Mouse (Mus musculus): ENCODE results near the gene Gtpbp4. TPM values are rescaled to one million over a fixed set of nuclear protein-coding genes. Genes with fewer than 3 reads are reported as not detected.
A peak's percentile ranks its signal among the peaks of the same experiment; 100 is the strongest.

Gtpbp4 gene
- 85.1 and 85.6 TPM in 2 replicates for polyA plus RNA-seq (2014; fragmentation: Nextera tagmentation; extraction: Ambion mirVana)

GRCm38 (mm10) chr13:8995990-8996786 lies at the start of gene Gtpbp4:
Gene Gtpbp4, minus strand, starts transcription at chr13:8996083.
- Histone ChIP-seq H3K9ac (replicated peaks; ENCODE audit: low read depth, low read length) (peak within 1 kb of the TSS; percentile 75), H3K4me2 (replicated peaks; ENCODE audit: low read depth, low read length) (peak within 1 kb of the TSS; percentile 66), H3K4me3 (ENCODE audit: low read depth, low read length) (peak within 1 kb of the TSS; percentile 87), H3K36me3 (ENCODE audit: control insufficient read depth, insufficient read depth, low read length) (peaks cover 4% of the 10 kb centered on the region; the same call in 1 of the 2 replicates), H3K4me1 (ENCODE audit: control insufficient read depth, insufficient read depth, low read length) (0 out of 2 replicates have a peak, but pooled peaks cover 2% of the 10 kb centered on the region), H3K27me3 (ENCODE audit: control insufficient read depth, insufficient read depth, low read length) (no peaks in the 10 kb centered on the region), H3K27ac (ENCODE audit: low read length) (peak within 1 kb of the TSS; percentile 66; the same call in 1 of the 2 replicates), H3K9me3 (ENCODE audit: control insufficient read depth, low read depth, low read length) (no peaks in the 10 kb centered on the region)
- WGBS = under 1% methylated on average over 51 of the region's 51 CpGs
- ATAC-seq (ENCODE audit: insufficient number of reproducible peaks, insufficient read depth, low FRiP score, low read depth) = peak; percentile 98

- 100% methylated on average over 1 of the region's 1 CpGs for WGBS
- H3K36me3 ChIP-seq (ENCODE audit: control insufficient read depth, insufficient read depth, low read length) = no peaks in the 10 kb centered on the region
- no peak overlapping the region for H3K4me2 ChIP-seq (replicated peaks; ENCODE audit: low read depth, low read length)
- no peak for ATAC-seq (ENCODE audit: insufficient number of reproducible peaks, insufficient read depth, low FRiP score, low read depth)
- no peaks in the 10 kb centered on the region for H3K27me3 ChIP-seq (ENCODE audit: control insufficient read depth, insufficient read depth, low read length)
- H3K9ac ChIP-seq (replicated peaks; ENCODE audit: low read depth, low read length) = no peak overlapping the region
- H3K4me3 ChIP-seq (ENCODE audit: low read depth, low read length) = no peak overlapping the region
- H3K9me3 ChIP-seq (ENCODE audit: control insufficient read depth, low read depth, low read length) = no peaks in the 10 kb centered on the region
- no peak overlapping the region for H3K27ac ChIP-seq (ENCODE audit: low read length)
- no peaks in the 10 kb centered on the region for H3K4me1 ChIP-seq (ENCODE audit: control insufficient read depth, insufficient read depth, low read length)
These were observed 48.8 kb upstream of the Gtpbp4 start for GRCm38 (mm10) chr13:9044731-9045130.

GRCm38 (mm10) chr13:9043289-9044049 lies 47.6 kb upstream of the Gtpbp4 start:
- no peaks in the 10 kb centered on the region for H3K36me3 ChIP-seq (ENCODE audit: control insufficient read depth, insufficient read depth, low read length)
- H3K27ac ChIP-seq (ENCODE audit: low read length) = no peak overlapping the region
- H3K27me3 ChIP-seq (ENCODE audit: control insufficient read depth, insufficient read depth, low read length) = no peaks in the 10 kb centered on the region
- no peaks in the 10 kb centered on the region for H3K9me3 ChIP-seq (ENCODE audit: control insufficient read depth, low read depth, low read length)
- no peak overlapping the region for H3K4me3 ChIP-seq (ENCODE audit: low read depth, low read length)
- H3K4me1 ChIP-seq (ENCODE audit: control insufficient read depth, insufficient read depth, low read length) = no peaks in the 10 kb centered on the region
- 37% methylated on average over 3 of the region's 3 CpGs for WGBS
- ATAC-seq (ENCODE audit: insufficient number of reproducible peaks, insufficient read depth, low FRiP score, low read depth) = no peak
- no peak overlapping the region for H3K9ac ChIP-seq (replicated peaks; ENCODE audit: low read depth, low read length)
- H3K4me2 ChIP-seq (replicated peaks; ENCODE audit: low read depth, low read length) = no peak overlapping the region

GRCm38 (mm10) chr13:9040626-9041025 lies 44.7 kb upstream of the Gtpbp4 start:
- Histone ChIP-seq H3K4me3 (ENCODE audit: low read depth, low read length) (no peak overlapping the region), H3K9me3 (ENCODE audit: control insufficient read depth, low read depth, low read length) (no peaks in the 10 kb centered on the region), H3K36me3 (ENCODE audit: control insufficient read depth, insufficient read depth, low read length) (no peaks in the 10 kb centered on the region), H3K4me2 (replicated peaks; ENCODE audit: low read depth, low read length) (no peak overlapping the region), H3K27me3 (ENCODE audit: control insufficient read depth, insufficient read depth, low read length) (no peaks in the 10 kb centered on the region), H3K27ac (ENCODE audit: low read length) (no peak overlapping the region), H3K4me1 (ENCODE audit: control insufficient read depth, insufficient read depth, low read length) (no peaks in the 10 kb centered on the region), H3K9ac (replicated peaks; ENCODE audit: low read depth, low read length) (no peak overlapping the region)
- ATAC-seq (ENCODE audit: insufficient number of reproducible peaks, insufficient read depth, low FRiP score, low read depth) = no peak
- WGBS = 88% methylated on average over 1 of the region's 1 CpGs

GRCm38 (mm10) chr13:9031996-9032661 lies 36.2 kb upstream of the Gtpbp4 start:
- Histone ChIP-seq H3K4me2 (replicated peaks; ENCODE audit: low read depth, low read length) (no peak overlapping the region), H3K4me3 (ENCODE audit: low read depth, low read length) (no peak overlapping the region), H3K27me3 (ENCODE audit: control insufficient read depth, insufficient read depth, low read length) (no peaks in the 10 kb centered on the region), H3K9me3 (ENCODE audit: control insufficient read depth, low read depth, low read length) (no peaks in the 10 kb centered on the region), H3K4me1 (ENCODE audit: control insufficient read depth, insufficient read depth, low read length) (no peaks in the 10 kb centered on the region), H3K27ac (ENCODE audit: low read length) (no peak overlapping the region), H3K36me3 (ENCODE audit: control insufficient read depth, insufficient read depth, low read length) (no peaks in the 10 kb centered on the region), H3K9ac (replicated peaks; ENCODE audit: low read depth, low read length) (no peak overlapping the region)
- no peak for ATAC-seq (ENCODE audit: insufficient number of reproducible peaks, insufficient read depth, low FRiP score, low read depth)
- WGBS = 83% methylated on average over 8 of the region's 8 CpGs

GRCm38 (mm10) chr13:9030364-9030763 lies 34.5 kb upstream of the Gtpbp4 start:
- WGBS = 76% methylated on average over 4 of the region's 4 CpGs
- H3K27me3 ChIP-seq (ENCODE audit: control insufficient read depth, insufficient read depth, low read length) = no peaks in the 10 kb centered on the region
- no peaks in the 10 kb centered on the region for H3K9me3 ChIP-seq (ENCODE audit: control insufficient read depth, low read depth, low read length)
- no peak overlapping the region for H3K4me3 ChIP-seq (ENCODE audit: low read depth, low read length)
- H3K4me1 ChIP-seq (ENCODE audit: control insufficient read depth, insufficient read depth, low read length) = no peaks in the 10 kb centered on the region
- no peak for ATAC-seq (ENCODE audit: insufficient number of reproducible peaks, insufficient read depth, low FRiP score, low read depth)
- no peak overlapping the region for H3K27ac ChIP-seq (ENCODE audit: low read length)
- H3K9ac ChIP-seq (replicated peaks; ENCODE audit: low read depth, low read length) = no peak overlapping the region
- no peak overlapping the region for H3K4me2 ChIP-seq (replicated peaks; ENCODE audit: low read depth, low read length)
- no peaks in the 10 kb centered on the region for H3K36me3 ChIP-seq (ENCODE audit: control insufficient read depth, insufficient read depth, low read length)

GRCm38 (mm10) chr13:9027251-9027650 lies 31.4 kb upstream of the Gtpbp4 start:
- no peaks in the 10 kb centered on the region for H3K27me3 ChIP-seq (ENCODE audit: control insufficient read depth, insufficient read depth, low read length)
- H3K27ac ChIP-seq (ENCODE audit: low read length) = no peak overlapping the region
- H3K4me2 ChIP-seq (replicated peaks; ENCODE audit: low read depth, low read length) = no peak overlapping the region
- no peak for ATAC-seq (ENCODE audit: insufficient number of reproducible peaks, insufficient read depth, low FRiP score, low read depth)
- no peak overlapping the region for H3K9ac ChIP-seq (replicated peaks; ENCODE audit: low read depth, low read length)
- 44% methylated on average over 1 of the region's 1 CpGs for WGBS
- H3K36me3 ChIP-seq (ENCODE audit: control insufficient read depth, insufficient read depth, low read length) = no peaks in the 10 kb centered on the region
- no peaks in the 10 kb centered on the region for H3K9me3 ChIP-seq (ENCODE audit: control insufficient read depth, low read depth, low read length)
- H3K4me1 ChIP-seq (ENCODE audit: control insufficient read depth, insufficient read depth, low read length) = no peaks in the 10 kb centered on the region
- H3K4me3 ChIP-seq (ENCODE audit: low read depth, low read length) = no peak overlapping the region

- peak; percentile 86 for ATAC-seq (ENCODE audit: insufficient number of reproducible peaks, insufficient read depth, low FRiP score, low read depth)
These were observed 26.7 kb upstream of the Gtpbp4 start for GRCm38 (mm10) chr13:9022623-9023022.

More at GRCm38 (mm10) chr13:9022623-9023022, 26.7 kb upstream of the Gtpbp4 start:
- no peak overlapping the region for H3K9ac ChIP-seq (replicated peaks; ENCODE audit: low read depth, low read length)
- no peak overlapping the region for H3K4me2 ChIP-seq (replicated peaks; ENCODE audit: low read depth, low read length)
- 89% methylated on average over 1 of the region's 1 CpGs for WGBS
- H3K27ac ChIP-seq (ENCODE audit: low read length) = no peak overlapping the region
- H3K36me3 ChIP-seq (ENCODE audit: control insufficient read depth, insufficient read depth, low read length) = no peaks in the 10 kb centered on the region
- H3K9me3 ChIP-seq (ENCODE audit: control insufficient read depth, low read depth, low read length) = no peaks in the 10 kb centered on the region
- no peaks in the 10 kb centered on the region for H3K4me1 ChIP-seq (ENCODE audit: control insufficient read depth, insufficient read depth, low read length)
- H3K4me3 ChIP-seq (ENCODE audit: low read depth, low read length) = no peak overlapping the region
- no peaks in the 10 kb centered on the region for H3K27me3 ChIP-seq (ENCODE audit: control insufficient read depth, insufficient read depth, low read length)

All from stomach, embryonic 14.5 days (tissue).